Mouse (Mus musculus) forebrain, embryonic 16.5 days (tissue): ENCODE measurements around the gene Cdk10. TPM values are rescaled to one million over a fixed set of nuclear protein-coding genes. Genes with fewer than 3 reads are reported as not detected.

Experiments used
- ATAC-seq: fragments of 200-750 bp; cut with Nextera tagmentation; 2 replicates; pipeline ENCODE4 v1.8.0; 2017; ENCODE audit warnings: mild to moderate bottlenecking, moderate library complexity
- H3K27ac ChIP-seq: fragments of 300-500 bp; sonication (generic); 2 replicates; pipeline ENCODE4 v1.5.1; 2014; ENCODE audit warnings: low read length, control low read depth
- H3K27me3 ChIP-seq: fragments of 300-500 bp; sonication (generic); replicated peaks from 2 replicates; pipeline ENCODE4 v1.6.1; 2014; ENCODE audit warnings: low read length; ENCODE audit not compliant: control insufficient read depth, insufficient read depth
- H3K36me3 ChIP-seq: fragments of 300-500 bp; sonication (generic); 2 replicates; pipeline ENCODE4 v1.6.1; 2014; ENCODE audit not compliant: control insufficient read depth, insufficient read depth
- H3K4me1 ChIP-seq: fragments of 300-500 bp; sonication (generic); replicated peaks from 2 replicates; pipeline ENCODE4 v1.6.1; 2014; ENCODE audit warnings: low read length; ENCODE audit not compliant: control insufficient read depth, insufficient read depth
- H3K4me2 ChIP-seq: fragments of 300-500 bp; sonication (generic); 2 replicates; pipeline ENCODE4 v1.6.1; 2014; ENCODE audit warnings: mild to moderate bottlenecking, low read length, control low read depth
- H3K4me3 ChIP-seq: fragments of 300-500 bp; sonication (generic); replicated peaks from 2 replicates; pipeline ENCODE4 v1.5.1; 2014; ENCODE audit warnings: mild to moderate bottlenecking, low read length, control low read depth
- H3K9ac ChIP-seq: fragments of 300-500 bp; sonication (generic); replicated peaks from 2 replicates; pipeline ENCODE4 v1.6.1; 2014; ENCODE audit warnings: low read depth, low read length, control low read depth
- H3K9me3 ChIP-seq: fragments of 300-500 bp; sonication (generic); 2 replicates; pipeline ENCODE4 v1.6.1; 2016; ENCODE audit warnings: low read length; ENCODE audit not compliant: control insufficient read depth
- WGBS: fragments of 180-500 bp; shearing (Covaris S2); extraction: QIAGEN DNeasy Blood & Tissue Kit; methylation state at CpG from one replicate; pipeline ENCODE4 v1.1.7; 2014; 5-methylcytosine and 5-hydroxymethylcytosine counted together
- polyA plus RNA-seq: library from polyadenylated mRNA; unstranded; fragments of >200 nt; fragmentation: Nextera tagmentation; extraction: Ambion mirVana; gene quantifications from 2 replicates; pipeline ENCODE4 v1.2.1, GENCODE M21; 2015

The Cdk10 gene
- polyA plus RNA-seq, 1 experiment from 2014 or later = 54.1 TPM

- Histone ChIP-seq H3K27me3 (no peaks in the 10 kb centered on the region), H3K4me1 (no peaks in the 10 kb centered on the region), H3K4me2 (no peak overlapping the region), H3K4me3 (no peak overlapping the region), H3K27ac (no peak overlapping the region), H3K36me3 (no peaks in the 10 kb centered on the region), H3K9me3 (no peaks in the 10 kb centered on the region), H3K9ac (no peak overlapping the region)
- WGBS = 78% methylated on average over 7 of the region's 7 CpGs
- ATAC-seq = no peak
These were observed 53.8 kb downstream of the Cdk10 start for GRCm38 (mm10) chr8:123278445-123278844.

DNA sequence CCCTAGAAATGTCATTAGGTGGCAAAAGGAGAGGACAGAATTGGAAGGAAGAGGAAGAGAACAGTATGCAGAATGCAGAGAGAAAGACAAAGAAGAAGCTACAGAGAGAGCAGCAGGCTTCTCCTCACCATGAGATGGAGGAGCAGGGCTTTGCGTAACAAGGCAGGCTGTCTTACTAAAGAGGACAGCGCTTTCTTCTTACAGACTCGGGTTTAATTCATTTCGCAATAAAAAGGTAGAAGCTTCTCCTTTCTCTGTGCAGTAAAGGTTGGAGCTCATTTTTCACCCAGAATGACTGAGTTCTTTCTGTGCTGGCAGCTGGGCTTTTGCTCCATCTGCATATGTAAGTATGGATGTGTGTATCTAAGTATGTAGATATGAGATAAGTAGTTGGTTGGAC lies 55.2 kb downstream of the Cdk10 start:
- H3K4me2 ChIP-seq = no peak overlapping the region
- no peaks in the 10 kb centered on the region for H3K36me3 ChIP-seq
- 92% methylated on average over 4 of the region's 4 CpGs for WGBS
- no peak overlapping the region for H3K9ac ChIP-seq
- ATAC-seq = no peak
- H3K4me1 ChIP-seq = no peaks in the 10 kb centered on the region
- H3K4me3 ChIP-seq = no peak overlapping the region
- no peaks in the 10 kb centered on the region for H3K9me3 ChIP-seq
- no peak overlapping the region for H3K27ac ChIP-seq
- H3K27me3 ChIP-seq = no peaks in the 10 kb centered on the region

DNA sequence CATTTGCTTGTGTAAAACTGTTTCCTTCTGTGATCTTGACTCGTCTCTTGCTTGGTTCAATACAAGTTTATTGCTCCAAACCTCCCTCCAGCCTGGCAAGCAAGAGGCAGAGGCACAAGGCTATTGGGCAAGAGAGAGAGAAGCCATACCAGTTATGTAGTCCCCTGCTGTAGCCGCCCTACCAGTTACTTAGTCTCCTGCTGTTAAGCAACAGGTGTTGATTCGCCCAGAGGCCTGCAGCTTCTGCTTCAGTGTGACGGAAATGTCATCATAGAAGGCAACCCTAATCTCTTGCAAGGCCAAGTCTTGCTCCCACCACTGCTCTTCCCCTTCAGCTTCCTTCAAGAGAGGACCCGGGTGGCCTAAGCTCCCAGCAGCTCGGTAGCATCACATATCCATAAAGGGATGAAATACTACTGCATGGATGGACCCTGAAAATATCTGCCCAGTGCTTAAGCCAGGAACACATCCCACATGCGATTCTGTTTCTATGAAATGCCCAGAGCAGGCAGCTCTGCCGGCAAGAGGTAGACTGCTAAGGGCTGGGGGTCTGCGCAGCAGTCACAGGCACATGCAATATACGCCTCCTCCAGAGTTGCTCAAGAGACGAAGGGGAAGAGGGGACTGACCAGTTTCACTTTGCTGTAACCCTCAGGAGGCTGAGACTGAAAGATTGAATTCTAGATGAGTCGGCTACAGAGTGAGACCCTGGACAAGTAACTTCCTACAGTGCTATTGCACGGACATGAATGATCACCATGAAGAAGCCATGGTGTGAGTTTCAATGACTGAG lies 55.9 kb downstream of the Cdk10 start:
- H3K36me3 ChIP-seq = no peaks in the 10 kb centered on the region
- WGBS = 88% methylated on average over 13 of the region's 13 CpGs
- no peaks in the 10 kb centered on the region for H3K9me3 ChIP-seq
- H3K27ac ChIP-seq = no peak overlapping the region
- H3K4me3 ChIP-seq = no peak overlapping the region
- no peaks in the 10 kb centered on the region for H3K4me1 ChIP-seq
- no peak for ATAC-seq
- H3K27me3 ChIP-seq = no peaks in the 10 kb centered on the region
- no peak overlapping the region for H3K9ac ChIP-seq
- no peak overlapping the region for H3K4me2 ChIP-seq

Other genes starting within 250 kb of the Cdk10 start
- gene Ankrd11, start 182.6 kb upstream of the Cdk10 start, polyA plus RNA-seq = 30.3 and 33.6 TPM in 2 replicates
- gene Spg7, start 161.9 kb upstream of the Cdk10 start, polyA plus RNA-seq = 45.3 and 51.8 TPM in 2 replicates
- 777 and 810 TPM in 2 replicates for gene Rpl13, start 122.5 kb upstream of the Cdk10 start, polyA plus RNA-seq
- gene Cpne7, start 107.5 kb upstream of the Cdk10 start, polyA plus RNA-seq = 2.8 and 7.3 TPM in 2 replicates
- 0.33 and 0.82 TPM in 2 replicates for gene Sult5a1, start 66.5 kb upstream of the Cdk10 start, polyA plus RNA-seq
- gene Dpep1, start 38.6 kb upstream of the Cdk10 start, polyA plus RNA-seq = 0.14 and 0.18 TPM in 2 replicates
- gene Chmp1a, start 12.1 kb upstream of the Cdk10 start, polyA plus RNA-seq = 238 and 248 TPM in 2 replicates
- gene Spata33, start 12.0 kb upstream of the Cdk10 start, polyA plus RNA-seq = 5.9 and 6.3 TPM in 2 replicates
- 5.8 and 7.8 TPM in 2 replicates for gene Spata2l, start 11.4 kb downstream of the Cdk10 start, polyA plus RNA-seq
- gene Zfp276, start 29.4 kb downstream of the Cdk10 start, polyA plus RNA-seq = 26.8 and 31.2 TPM in 2 replicates
- 44.9 and 60.5 TPM in 2 replicates for gene Vps9d1, start 29.5 kb downstream of the Cdk10 start, polyA plus RNA-seq
- 12.8 and 14.8 TPM in 2 replicates for gene Fanca, start 93.7 kb downstream of the Cdk10 start, polyA plus RNA-seq
- 31.8 and 33.4 TPM in 2 replicates for gene Spire2, start 107.9 kb downstream of the Cdk10 start, polyA plus RNA-seq
- 283 and 303 TPM in 2 replicates for gene Tcf25, start 148.9 kb downstream of the Cdk10 start, polyA plus RNA-seq
- 0.09 and 0.12 TPM in 2 replicates for gene Mc1r, start 182.3 kb downstream of the Cdk10 start, polyA plus RNA-seq
- 1,828 and 2,004 TPM in 2 replicates for gene Tubb3, start 186.6 kb downstream of the Cdk10 start, polyA plus RNA-seq
- 43.9 and 48.3 TPM in 2 replicates for gene Def8, start 198.7 kb downstream of the Cdk10 start, polyA plus RNA-seq